Mouse (Mus musculus): ENCODE measurements around the gene Echs1. TPM values are rescaled to one million over a fixed set of nuclear protein-coding genes. Genes with fewer than 3 reads are reported as not detected.

The Echs1 gene
- polyA plus RNA-seq, 1 experiment from 2014 or later, result 134 TPM

DNA sequence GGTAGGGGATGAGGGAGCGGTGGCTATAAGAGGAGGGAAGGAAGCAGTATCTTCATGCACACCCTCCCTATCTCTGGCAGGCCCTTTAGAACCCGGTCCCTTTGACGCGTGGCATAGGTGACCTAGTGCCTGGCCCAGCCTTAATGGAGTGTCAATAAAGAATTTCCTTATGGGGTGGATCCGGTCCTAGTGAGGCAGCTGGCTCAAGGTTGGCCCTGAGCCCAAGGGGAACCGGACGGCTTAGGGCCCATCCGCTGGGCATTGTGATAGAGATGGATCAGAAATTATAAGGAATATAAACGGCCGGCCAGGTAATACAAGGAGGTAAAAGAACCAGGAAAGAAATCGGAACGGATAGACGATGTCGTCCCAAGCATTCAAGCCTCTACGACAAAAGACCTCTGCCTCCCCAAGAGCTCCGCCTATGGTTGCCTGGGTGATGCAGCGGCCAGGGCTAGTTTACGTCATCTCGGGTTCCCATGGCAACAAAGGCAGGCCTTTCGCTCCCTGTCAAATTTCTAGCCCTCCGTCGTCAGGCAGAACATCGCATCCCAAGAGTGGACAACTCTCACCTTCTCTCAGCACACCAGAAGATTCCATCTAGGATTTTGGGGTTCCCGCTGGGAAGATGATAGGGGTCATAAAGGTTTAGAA, 35.6 kb downstream of the Echs1 start:
- H3K4me3 ChIP-seq, result peak overlapping the region; percentile 38
- WGBS, result 2% methylated on average over 24 of the region's 24 CpGs
- H3K9me3 ChIP-seq (replicated peaks), result no peaks in the 10 kb centered on the region
- no peaks in the 10 kb centered on the region for H3K36me3 ChIP-seq
- H3K9ac ChIP-seq, result peak overlapping the region; percentile 67
- peaks cover 21% of the 10 kb centered on the region for H3K27me3 ChIP-seq
- ATAC-seq (ENCODE audit: low FRiP score), result peak; percentile 81
- peak overlapping the region; percentile 89 for H3K27ac ChIP-seq
- peaks cover 33% of the 10 kb centered on the region for H3K4me1 ChIP-seq
- peak overlapping the region; percentile 60 for H3K4me2 ChIP-seq (replicated peaks)

GRCm38 (mm10) chr7:140078711-140079110, 37.6 kb downstream of the Echs1 start:
- Histone ChIP-seq H3K36me3 (no peaks in the 10 kb centered on the region), H3K4me2 (replicated peaks) (no peak overlapping the region), H3K9ac (no peak overlapping the region), H3K27ac (no peak overlapping the region), H3K4me1 (peaks cover 33% of the 10 kb centered on the region), H3K27me3 (peaks cover 21% of the 10 kb centered on the region), H3K4me3 (no peak overlapping the region), H3K9me3 (replicated peaks) (no peaks in the 10 kb centered on the region)
- no peak for ATAC-seq (ENCODE audit: low FRiP score)
- 5% methylated on average over 5 of the region's 5 CpGs for WGBS

GRCm38 (mm10) chr7:140077698-140078097, 38.6 kb downstream of the Echs1 start:
- Histone ChIP-seq H3K27me3 (peaks cover 21% of the 10 kb centered on the region), H3K27ac (no peak overlapping the region), H3K4me1 (peaks cover 29% of the 10 kb centered on the region), H3K9ac (no peak overlapping the region), H3K36me3 (no peaks in the 10 kb centered on the region), H3K9me3 (replicated peaks) (no peaks in the 10 kb centered on the region), H3K4me3 (no peak overlapping the region), H3K4me2 (replicated peaks) (no peak overlapping the region)
- ATAC-seq (ENCODE audit: low FRiP score), result no peak
- 82% methylated on average over 6 of the region's 6 CpGs for WGBS

DNA sequence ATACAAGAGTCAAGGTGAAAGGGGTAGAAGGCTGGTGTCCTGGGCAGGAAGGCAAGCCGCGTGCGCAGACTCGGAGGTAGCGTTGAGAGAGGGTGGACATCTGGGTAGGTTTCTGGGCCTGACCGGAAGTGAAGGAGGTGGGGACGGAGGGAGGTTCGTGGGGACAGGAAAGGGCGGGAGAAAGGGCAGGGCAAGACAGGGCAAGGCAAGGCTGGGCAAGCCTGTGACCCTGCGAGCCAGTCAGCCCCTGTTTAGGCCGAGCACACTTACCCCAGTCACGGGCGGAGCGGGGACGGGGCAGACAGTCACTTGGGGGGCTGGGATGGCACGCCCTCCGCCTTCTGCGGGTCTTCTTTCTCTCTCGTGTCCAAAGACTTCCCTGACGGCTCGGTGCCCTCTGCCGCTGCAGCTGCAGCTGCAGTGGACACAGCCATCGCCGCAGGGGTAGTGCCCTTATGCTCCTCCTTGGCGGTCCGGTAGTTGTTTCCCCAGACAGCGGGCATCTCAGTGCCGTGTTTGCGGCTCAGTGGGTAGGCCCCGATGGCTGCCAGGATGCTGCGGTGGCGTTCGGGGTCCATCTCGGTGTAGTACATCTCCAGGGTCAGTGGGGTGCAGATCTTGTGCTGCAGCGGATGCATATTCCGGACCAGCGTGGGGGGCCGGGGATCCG, 46.1 kb downstream of the Echs1 start:
- peaks cover 22% of the 10 kb centered on the region for H3K27me3 ChIP-seq
- H3K4me2 ChIP-seq (replicated peaks), result peak overlapping the region; percentile 43
- H3K4me1 ChIP-seq, result 0 out of 2 replicates have a peak, but pooled peaks cover 1% of the 10 kb centered on the region
- ATAC-seq (ENCODE audit: low FRiP score), result no peak
- H3K27ac ChIP-seq, result no peak overlapping the region
- no peaks in the 10 kb centered on the region for H3K9me3 ChIP-seq (replicated peaks)
- 35% methylated on average over 33 of the region's 39 CpGs for WGBS
- H3K4me3 ChIP-seq, result peak overlapping the region; percentile 10; the same call in 1 of the 2 replicates
- H3K36me3 ChIP-seq, result no peaks in the 10 kb centered on the region
- 0 out of 2 replicates have a peak overlapping the region, but pooled peaks have one; percentile 35 for H3K9ac ChIP-seq

GRCm38 (mm10) chr7:140067397-140067796, 48.9 kb downstream of the Echs1 start:
- no peak overlapping the region for H3K4me3 ChIP-seq
- 75% methylated on average over 6 of the region's 6 CpGs for WGBS
- no peak for ATAC-seq (ENCODE audit: low FRiP score)
- H3K9me3 ChIP-seq (replicated peaks), result no peaks in the 10 kb centered on the region
- no peak overlapping the region for H3K27ac ChIP-seq
- no peak overlapping the region for H3K4me2 ChIP-seq (replicated peaks)
- H3K27me3 ChIP-seq, result peaks cover 39% of the 10 kb centered on the region
- no peak overlapping the region for H3K9ac ChIP-seq
- 0 out of 2 replicates have a peak, but pooled peaks cover 2% of the 10 kb centered on the region for H3K4me1 ChIP-seq
- no peaks in the 10 kb centered on the region for H3K36me3 ChIP-seq

- Histone ChIP-seq H3K9me3 (replicated peaks) (no peaks in the 10 kb centered on the region), H3K4me1 (peaks cover 42% of the 10 kb centered on the region), H3K27ac (no peak overlapping the region), H3K4me3 (no peak overlapping the region), H3K4me2 (replicated peaks) (no peak overlapping the region), H3K27me3 (peaks cover 66% of the 10 kb centered on the region), H3K36me3 (no peaks in the 10 kb centered on the region), H3K9ac (no peak overlapping the region)
- no peak for ATAC-seq (ENCODE audit: low FRiP score)
- 14% methylated on average over 7 of the region's 7 CpGs for WGBS
Observed at GRCm38 (mm10) chr7:140063092-140063491, 53.2 kb downstream of the Echs1 start.

GRCm38 (mm10) chr7:140062307-140062706, 54.0 kb downstream of the Echs1 start:
- 9% methylated on average over 11 of the region's 11 CpGs for WGBS
- no peak overlapping the region for H3K4me2 ChIP-seq (replicated peaks)
- H3K9ac ChIP-seq, result no peak overlapping the region
- H3K27me3 ChIP-seq, result peaks cover 67% of the 10 kb centered on the region
- 0 out of 2 replicates have a peak overlapping the region, but pooled peaks have one; percentile 62 for H3K27ac ChIP-seq
- ATAC-seq (ENCODE audit: low FRiP score), result 0 out of 2 replicates have a peak, but pooled peaks have one; percentile 3
- H3K9me3 ChIP-seq (replicated peaks), result no peaks in the 10 kb centered on the region
- no peak overlapping the region for H3K4me3 ChIP-seq
- H3K4me1 ChIP-seq, result peaks cover 48% of the 10 kb centered on the region
- no peaks in the 10 kb centered on the region for H3K36me3 ChIP-seq

DNA sequence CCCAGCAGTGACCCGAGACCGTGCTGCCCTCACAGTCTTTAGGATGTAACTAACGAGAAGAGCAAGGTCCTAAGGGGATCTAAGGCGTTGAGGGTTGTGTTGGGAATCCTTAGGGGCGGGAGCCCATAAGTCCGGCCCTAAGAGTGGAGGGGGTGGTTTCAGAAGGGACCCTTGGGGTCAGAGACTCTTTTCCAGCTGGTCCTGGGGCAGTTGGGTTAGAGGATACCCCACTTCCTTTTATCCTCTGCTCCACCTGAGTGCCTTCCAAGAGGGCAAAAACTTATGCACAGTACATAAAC, 54.5 kb downstream of the Echs1 start:
- ATAC-seq (ENCODE audit: low FRiP score), result no peak; the same call in 1 of the 2 replicates
- H3K9ac ChIP-seq, result peak overlapping the region; percentile 65; the same call in 1 of the 2 replicates
- H3K4me3 ChIP-seq, result peak overlapping the region; percentile 30; the same call in 1 of the 2 replicates
- no peaks in the 10 kb centered on the region for H3K9me3 ChIP-seq (replicated peaks)
- peak overlapping the region; percentile 62 for H3K27ac ChIP-seq
- no peaks in the 10 kb centered on the region for H3K36me3 ChIP-seq
- peak overlapping the region; percentile 69 for H3K4me2 ChIP-seq (replicated peaks)
- WGBS, result 0% methylated on average over 6 of the region's 6 CpGs
- peaks cover 53% of the 10 kb centered on the region for H3K4me1 ChIP-seq
- peaks cover 71% of the 10 kb centered on the region for H3K27me3 ChIP-seq

DNA sequence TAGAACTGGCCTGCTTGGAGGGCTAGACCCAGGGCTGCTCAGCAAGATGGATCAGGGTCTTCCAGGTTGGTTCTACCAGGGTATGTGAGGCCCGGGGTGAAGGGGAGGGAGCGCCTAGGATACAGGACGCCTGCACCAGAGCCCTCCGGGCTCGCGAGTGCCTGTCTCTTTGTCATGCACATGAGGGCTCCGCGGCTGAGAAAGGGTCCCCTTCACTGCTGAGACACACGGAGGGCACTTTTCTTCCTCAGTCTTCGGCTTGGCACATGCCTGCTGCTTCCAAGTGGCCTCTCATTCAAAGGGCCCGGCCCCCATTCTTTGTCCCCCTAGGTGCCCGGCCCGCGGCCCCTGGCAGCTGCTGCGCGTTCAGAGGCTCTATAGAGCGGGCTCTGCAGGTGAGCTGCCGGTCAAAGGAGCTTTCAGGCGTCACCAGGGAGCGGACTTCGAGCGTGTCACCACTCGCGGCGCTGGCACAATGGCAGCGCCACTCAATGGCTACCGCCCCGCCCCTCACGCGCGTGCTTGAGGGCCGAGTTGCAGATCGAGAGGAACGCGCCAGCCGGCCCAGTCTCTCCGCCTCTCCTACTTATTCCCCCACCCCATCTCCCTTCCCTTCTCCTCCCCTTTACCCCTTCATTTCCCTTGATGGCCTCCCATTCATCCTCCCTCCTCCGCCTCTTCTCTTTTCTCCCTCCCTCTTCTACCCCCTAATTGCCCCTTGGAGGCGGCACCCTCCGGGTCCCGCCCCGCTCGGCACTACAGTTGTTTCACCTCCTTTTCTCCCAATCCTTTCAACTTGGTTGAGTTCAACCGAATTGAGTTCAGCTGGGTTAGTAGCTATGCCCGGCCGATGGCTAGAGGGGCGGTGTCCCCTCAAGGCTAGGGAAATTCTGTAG, 55.1 kb downstream of the Echs1 start:
- peak overlapping the region; percentile 65 for H3K9ac ChIP-seq
- peak; percentile 71 for ATAC-seq (ENCODE audit: low FRiP score)
- H3K36me3 ChIP-seq, result no peaks in the 10 kb centered on the region
- H3K4me2 ChIP-seq (replicated peaks), result peak overlapping the region; percentile 69
- peaks cover 57% of the 10 kb centered on the region for H3K4me1 ChIP-seq
- peaks cover 71% of the 10 kb centered on the region for H3K27me3 ChIP-seq
- H3K9me3 ChIP-seq (replicated peaks), result no peaks in the 10 kb centered on the region
- H3K4me3 ChIP-seq, result peak overlapping the region; percentile 30
- under 1% methylated on average over 46 of the region's 47 CpGs for WGBS
- H3K27ac ChIP-seq, result peak overlapping the region; percentile 62

GRCm38 (mm10) chr7:140059601-140060000, 56.7 kb downstream of the Echs1 start:
- peaks cover 60% of the 10 kb centered on the region for H3K27me3 ChIP-seq
- no peaks in the 10 kb centered on the region for H3K36me3 ChIP-seq
- 0 out of 2 replicates have a peak overlapping the region, but pooled peaks have one; percentile 69 for H3K4me2 ChIP-seq (replicated peaks)
- ATAC-seq (ENCODE audit: low FRiP score), result no peak
- H3K4me3 ChIP-seq, result no peak overlapping the region
- 17% methylated on average over 4 of the region's 4 CpGs for WGBS
- H3K9ac ChIP-seq, result no peak overlapping the region
- H3K9me3 ChIP-seq (replicated peaks), result no peaks in the 10 kb centered on the region
- H3K27ac ChIP-seq, result peak overlapping the region; percentile 35; the same call in 1 of the 2 replicates
- peaks cover 55% of the 10 kb centered on the region for H3K4me1 ChIP-seq

DNA sequence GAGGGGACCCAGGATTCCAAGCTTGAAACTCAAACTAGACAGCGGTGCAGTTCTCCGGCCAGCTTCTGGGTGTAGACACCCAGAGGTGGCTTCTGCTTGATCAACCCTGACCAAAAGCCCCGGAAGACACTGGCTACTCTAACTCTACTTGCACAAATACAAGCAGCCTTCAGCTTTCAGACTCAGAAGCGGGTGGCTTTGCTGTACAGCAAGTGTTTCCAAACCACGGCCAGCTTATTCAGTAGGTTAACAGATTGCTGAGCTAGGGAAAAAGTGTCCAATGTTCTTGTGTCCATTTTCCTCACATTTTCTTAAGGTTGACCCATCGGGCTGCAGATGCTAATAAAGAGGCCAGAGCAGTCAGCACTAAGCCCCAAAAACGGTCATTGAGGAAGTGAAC, 57.7 kb downstream of the Echs1 start:
- no peaks in the 10 kb centered on the region for H3K36me3 ChIP-seq
- peaks cover 52% of the 10 kb centered on the region for H3K27me3 ChIP-seq
- peak overlapping the region; percentile 71 for H3K9ac ChIP-seq
- H3K27ac ChIP-seq, result peak overlapping the region; percentile 93
- ATAC-seq (ENCODE audit: low FRiP score), result no peak
- peaks cover 55% of the 10 kb centered on the region for H3K4me1 ChIP-seq
- peak overlapping the region; percentile 58 for H3K4me2 ChIP-seq (replicated peaks)
- no peaks in the 10 kb centered on the region for H3K9me3 ChIP-seq (replicated peaks)
- peak overlapping the region; percentile 39 for H3K4me3 ChIP-seq
- 10% methylated on average over 7 of the region's 7 CpGs for WGBS

Measured in hindbrain, embryonic 12.5 days (tissue).